Mouse (Mus musculus): ENCODE data around the gene Slfn14.
"Not testable (repeated sequence)": the region's sequence is repeated elsewhere in the genome, so short reads cannot be mapped to it uniquely, and the experiment has no call there.

Gene Slfn14

DNA sequence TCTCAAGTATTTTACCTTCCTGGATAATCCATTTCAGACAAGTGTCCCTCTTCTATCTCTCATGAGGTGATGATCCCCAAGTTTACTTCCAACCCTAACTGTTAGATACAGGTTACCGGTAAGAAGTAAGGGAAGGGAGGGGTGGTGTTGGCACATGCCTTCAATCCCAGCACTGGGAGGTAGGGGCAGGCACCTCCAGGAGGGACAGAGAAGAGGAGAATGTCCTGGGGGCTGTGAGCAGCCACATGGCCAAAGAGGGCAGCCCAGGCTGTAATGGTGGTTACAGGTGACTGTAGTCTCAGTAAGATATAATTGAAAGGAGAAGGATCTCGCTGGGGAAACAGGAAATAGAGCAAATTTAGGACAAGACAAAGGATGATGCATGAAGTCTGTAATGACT is 4.4 kb downstream of the Slfn14 start:
- DNase-seq (ENCODE audit: low read depth) = no peak

DNA sequence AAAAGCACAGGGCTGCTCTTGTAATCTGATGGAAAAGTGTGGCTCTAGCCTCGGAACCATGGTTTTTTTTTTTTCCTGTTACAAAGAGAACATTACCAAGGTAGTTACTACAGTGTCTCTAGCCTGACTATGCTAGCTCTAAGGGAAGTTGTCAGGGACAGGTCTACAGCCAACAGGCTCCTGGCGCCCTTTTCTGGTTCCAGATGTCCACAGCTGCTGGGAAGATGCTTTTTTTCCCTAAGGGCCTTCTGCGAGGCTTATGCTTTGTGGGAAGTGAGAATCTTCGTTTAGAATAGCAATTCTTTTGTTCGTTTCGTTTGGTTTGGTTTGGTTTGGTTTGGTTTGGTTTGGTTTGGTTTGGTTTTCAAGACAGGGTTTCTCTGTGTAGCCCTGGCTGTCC is 6.8 kb downstream of the Slfn14 start:
- no peak for DNase-seq (ENCODE audit: low read depth)

DNA sequence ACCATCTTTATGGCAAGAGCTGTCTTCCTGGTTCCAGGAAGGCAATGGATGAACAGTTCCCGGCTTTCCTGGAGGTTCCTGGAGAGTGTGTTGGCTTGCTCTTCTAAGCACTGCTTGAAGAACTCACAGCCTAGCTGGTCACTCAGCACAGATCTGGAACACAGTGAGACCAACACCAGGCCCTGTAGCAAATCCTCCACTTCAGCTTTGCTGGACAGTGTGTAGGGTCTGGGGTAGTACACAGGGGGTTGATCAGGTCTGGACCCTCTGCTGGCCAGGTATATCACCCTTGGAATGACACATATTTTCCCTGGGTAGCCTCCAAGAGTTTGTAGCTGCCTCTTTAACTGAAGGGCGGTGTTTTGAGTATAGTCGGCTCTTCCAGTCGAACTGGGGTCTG is 7.5 kb downstream of the Slfn14 start:
- no peak for DNase-seq (ENCODE audit: low read depth)

DNA sequence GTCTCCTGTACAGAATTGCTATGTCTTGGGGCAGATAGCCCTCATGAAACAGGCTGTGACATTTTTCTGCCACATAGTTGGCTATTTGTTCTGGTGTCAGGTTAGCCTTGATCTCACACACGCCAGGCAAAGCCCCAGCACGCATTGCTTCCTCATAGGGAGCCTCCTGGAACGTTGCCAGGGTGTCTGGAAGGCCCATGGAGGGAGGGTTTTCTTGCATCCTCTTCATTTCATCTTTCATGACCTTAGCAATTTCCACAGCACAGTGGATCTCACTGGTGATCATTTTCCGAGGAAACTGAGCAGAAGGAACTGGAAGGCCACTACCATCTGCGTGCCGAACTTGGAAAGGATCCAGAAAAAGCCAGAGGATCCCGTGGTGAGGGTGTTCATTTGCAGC is 10.3 kb downstream of the Slfn14 start:
- no peak for DNase-seq (ENCODE audit: low read depth)

DNA sequence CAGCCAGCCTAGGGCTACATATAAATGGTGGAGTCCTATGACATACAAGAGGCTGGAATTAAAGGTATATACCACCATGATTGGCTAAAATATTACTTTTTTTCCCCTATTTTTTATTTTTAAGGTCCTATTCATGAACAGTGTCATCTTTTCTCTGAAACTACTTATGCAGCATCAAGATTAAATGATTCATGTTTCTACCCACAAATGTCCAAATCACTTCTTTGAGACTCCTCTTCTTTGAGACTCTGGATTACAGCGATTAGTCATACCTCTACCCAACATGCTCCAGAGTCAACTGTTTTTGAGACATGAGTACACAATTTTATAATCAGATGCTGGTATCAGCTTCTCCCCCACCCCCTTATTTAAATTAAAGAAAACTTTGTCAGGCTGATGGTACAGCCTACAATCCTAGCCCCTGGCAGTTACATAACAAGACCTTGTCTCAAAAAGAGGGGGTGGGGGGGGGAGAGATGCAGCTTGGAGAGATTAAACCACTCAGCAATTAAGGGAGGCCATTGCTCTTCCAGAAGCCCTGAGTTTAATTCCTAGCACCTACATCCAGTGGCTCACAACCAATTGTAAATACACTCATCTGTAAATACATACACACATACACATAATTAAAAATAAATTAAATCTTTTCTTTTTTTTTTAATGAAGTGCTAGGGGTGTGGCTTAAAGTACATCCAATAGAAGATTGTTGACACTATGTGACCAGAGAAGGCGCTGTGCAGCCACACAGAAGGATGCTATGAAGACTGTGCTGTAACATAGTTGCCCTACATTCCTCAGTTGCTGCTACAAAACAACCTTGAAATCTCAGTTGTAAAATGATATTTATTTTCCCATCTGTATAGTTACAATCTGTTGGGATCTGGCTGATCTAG is 14.3 kb downstream of the Slfn14 start:
- DNase-seq (ENCODE audit: low read depth) = peak; percentile 74

DNA sequence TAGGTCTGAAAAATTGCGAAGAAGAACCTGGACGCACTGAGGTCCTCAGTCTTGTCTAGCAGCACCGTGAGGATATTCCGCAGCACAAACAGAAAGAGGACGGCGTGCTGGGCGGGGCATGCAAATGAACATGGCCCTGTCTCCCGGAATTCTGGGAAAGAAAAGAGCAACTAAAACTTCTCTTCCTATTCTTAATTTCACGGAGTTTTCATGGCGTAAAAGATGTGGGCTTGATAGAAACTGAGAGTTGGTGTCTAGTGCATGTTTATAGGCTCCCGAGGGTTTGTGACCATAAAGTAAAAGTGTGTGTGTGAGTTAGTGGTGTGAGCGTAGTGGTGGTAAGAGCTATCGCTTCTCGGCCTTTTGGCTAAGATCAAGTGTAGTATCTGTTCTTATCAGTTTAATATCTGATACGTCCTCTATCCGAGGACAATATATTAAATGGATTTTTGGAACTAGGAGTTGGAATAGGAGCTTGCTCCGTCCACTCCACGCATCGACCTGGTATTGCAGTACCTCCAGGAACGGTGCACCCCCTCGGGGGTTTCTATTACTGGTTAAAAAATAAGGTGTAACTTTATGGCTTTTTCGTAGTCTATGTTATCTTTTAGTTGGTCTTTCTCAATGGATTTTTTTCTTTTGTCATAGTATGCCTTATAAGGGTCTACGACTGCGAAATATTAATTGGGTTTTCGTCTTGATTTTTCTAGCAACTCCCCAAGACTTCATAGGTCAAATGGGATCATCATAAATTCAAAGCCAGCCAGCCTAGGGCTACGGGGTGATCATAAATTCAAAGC is 15.2 kb downstream of the Slfn14 start:
- peak; percentile 93 for DNase-seq (ENCODE audit: low read depth)

DNA sequence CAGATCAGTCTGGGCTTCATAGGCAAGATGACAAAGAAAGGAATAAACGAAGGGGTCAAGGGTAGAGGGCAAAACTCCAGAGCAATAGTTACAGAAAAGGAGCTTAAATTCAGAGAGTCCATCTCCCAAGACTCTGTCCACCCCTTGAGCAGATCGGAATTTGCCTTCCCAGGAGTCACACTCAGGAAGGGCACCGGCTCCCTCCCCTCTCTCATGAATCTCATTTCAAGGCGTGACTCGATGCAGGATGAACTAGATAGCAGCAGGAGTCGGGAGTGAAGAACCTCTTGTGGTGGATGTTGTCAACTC is 15.7 kb downstream of the Slfn14 start:
- no peak for DNase-seq (ENCODE audit: low read depth)

DNA sequence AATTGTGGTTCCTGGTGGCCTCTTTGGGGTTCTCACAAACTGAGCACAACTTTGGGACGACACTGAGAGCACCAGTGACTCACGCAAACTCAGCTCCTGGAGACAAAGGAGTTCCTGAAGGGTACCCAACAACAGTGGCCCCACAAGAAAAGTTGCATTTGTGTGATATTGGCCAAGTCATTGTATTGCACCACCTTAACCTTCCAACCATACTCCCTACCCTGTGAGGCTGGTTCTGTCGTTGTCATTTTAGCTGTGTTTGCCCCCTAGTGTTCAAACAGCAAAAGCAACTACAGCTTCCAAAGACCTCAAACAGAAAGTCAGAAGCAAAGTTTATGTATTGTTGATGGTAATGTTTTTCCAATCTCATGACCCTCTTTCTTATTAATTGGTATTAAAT is 23.4 kb downstream of the Slfn14 start:
- DNase-seq (ENCODE audit: low read depth) = peak; percentile 64

DNA sequence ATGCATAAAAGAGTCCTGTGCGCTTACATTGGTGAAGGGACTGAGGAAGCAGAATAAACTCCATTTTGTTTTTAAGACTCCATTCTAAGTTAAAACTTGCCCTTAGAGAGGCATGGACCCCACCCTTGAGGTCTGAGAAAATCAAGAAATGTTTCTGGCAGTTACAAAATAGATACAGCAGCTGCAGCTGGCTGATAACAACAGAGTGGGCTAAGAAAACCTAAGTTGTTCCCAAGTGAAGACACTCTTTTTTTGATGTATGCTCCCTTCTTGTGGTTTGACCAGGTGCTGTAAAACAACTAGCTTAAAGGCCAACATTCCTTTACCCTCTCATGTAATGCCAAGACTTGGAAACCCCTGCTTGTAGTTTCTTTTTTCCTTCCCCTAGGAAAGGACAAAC is 23.9 kb downstream of the Slfn14 start:
- DNase-seq (ENCODE audit: low read depth) = no peak

DNA sequence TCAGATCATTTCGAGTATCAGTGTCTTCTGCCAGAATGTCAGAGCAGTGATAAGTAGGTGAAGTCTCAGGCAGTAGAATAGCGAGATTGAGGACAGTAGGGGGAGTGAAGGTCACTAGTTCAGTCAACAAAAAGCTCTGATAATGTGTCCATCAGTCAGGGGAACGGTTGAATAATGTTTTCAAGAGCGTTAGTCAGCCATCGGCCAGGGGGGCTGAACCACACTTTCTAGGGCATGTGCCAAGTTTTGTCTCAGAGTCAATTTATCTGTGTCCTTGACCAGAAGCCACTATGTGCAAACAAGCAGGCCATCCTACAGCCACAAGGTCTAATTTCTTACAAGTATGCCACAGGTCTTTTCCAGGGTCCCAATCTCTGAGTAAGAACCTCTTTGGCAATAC is 29.3 kb downstream of the Slfn14 start:
- DNase-seq (ENCODE audit: low read depth) = not testable (repeated sequence)

DNA sequence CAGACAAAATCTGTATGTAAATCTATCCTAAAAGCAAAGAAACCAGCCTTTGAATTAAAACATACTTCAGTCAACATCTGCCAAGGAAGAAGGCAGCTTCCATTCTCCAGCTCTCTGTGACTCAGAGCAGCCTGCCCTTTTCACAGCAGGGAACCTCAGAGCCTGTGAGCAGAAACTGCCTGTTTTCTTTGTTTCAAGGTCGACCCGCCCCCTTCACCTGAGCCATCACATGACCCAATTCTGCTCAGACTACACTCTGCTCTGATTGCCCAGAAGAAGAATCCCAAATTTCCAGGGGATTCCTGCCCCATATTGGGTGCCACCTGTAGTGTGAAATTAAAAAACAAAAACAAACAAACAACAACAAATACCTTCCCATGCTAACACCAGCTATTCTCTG is 46.7 kb downstream of the Slfn14 start:
- DNase-seq (ENCODE audit: low read depth) = no peak

DNA sequence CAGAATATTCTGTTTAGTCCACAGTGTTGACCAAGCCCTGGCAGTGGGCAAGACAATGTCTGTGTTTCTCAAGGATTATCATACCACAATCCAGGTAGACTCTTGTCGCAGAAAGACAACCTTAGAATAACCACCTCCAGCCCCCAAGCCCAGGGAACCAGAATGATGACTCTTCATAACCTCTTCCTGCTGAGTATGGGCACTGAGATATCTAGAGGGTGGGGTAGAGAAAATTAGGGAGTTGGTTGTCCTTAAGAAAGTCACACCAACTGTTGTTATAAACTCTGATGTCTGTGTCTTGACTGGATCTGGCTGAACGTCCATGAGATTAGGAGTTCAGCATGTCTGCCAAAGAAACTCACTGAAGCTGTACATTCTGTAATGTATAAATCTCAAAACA is 48.1 kb downstream of the Slfn14 start:
- DNase-seq (ENCODE audit: low read depth) = no peak

DNA sequence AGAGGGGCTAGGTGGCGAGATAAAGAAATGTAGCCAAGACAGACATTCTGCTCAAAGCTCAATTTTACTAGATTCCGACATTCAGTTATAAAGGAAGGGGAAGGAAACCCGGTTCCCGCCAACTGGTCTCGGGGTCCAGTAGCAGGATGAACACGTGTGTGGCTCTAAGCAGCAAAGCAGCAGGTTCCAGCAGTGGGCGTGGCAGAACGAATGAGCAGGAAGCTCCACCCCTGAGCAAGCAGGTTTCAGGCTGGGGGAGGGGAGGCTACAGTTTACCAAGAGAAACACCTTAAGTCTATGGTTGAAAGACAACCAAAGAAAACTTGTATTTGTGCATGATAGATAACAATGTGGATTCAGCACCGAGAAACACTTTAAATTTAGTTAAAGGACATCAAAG is 49.1 kb downstream of the Slfn14 start:
- DNase-seq (ENCODE audit: low read depth) = not testable (repeated sequence)

DNA sequence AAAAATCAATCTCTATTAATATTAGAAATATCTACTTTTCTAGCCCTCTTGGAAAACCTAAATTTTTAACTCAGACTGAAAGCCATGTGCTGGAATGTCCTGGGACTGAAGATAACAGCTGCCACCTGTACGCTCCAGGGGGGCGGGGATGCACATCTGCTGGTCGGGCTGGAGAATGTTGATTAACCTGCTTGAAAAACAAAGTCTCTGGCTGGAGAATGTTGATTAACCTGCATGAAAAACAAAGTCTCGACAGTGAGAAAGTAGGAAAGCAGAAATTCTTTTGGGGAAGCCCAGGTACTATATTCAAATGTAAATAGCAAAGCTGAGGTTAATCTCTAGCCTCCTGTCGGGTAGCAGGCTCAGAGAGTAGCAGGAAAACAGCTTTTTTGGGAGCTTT is 52.9 kb downstream of the Slfn14 start:
- not testable (repeated sequence) for DNase-seq (ENCODE audit: low read depth)

DNA sequence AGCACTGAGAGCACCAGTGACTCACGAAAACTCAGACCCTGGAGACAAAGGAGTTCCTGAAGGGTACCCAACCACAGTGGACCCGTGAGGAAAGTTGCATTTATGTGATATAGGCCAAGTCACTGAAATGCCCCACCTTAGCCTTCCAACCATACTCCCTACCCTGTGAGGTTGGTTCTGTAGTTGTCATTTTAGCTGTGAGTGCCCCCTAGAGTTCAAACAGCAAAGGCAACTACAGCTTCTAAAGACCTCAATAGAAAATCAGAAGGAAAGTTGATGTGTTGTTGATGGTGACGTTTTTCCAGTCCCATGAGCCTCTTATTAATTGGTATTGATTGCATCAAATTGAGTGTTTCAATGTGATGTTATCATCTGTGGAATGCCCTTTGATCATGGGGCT is 55.6 kb downstream of the Slfn14 start:
- peak; percentile 71 for DNase-seq (ENCODE audit: low read depth)

DNA sequence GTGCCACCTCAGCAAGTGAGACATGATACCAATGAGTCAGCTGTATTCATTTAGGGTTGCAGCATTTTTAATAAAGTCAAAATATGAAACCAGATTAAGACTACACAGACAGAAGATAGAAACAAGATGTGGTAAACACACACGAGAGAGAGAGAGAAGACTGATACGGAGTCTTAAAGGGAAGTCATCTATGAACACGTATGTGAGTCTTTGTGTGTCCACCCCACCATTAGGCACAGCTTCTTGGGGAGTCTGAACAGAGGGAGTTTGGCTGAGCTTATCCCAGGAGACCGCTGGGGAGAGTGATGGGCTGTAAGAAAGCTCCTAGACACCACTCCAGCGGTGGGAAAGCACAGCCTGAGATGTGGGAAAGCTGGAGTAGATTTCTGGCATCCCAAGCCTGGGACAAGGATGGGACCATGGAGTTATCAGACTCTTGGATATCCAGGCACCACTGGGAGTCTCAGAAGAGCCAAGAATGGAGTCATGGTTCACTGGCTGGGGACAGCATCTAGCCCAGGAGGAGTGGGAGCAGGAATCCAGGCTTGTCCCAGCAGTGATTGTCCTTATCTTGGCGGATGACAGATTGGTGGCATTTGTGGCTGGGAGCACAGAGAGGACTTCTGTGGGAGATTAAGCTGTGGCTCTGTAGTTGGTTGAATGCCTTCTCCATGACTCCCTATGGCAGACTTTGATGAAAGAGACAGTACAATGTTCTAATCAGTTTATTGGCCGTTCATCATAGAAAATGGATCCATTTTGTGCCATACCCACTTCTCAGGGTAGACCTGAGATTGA is 58.4 kb downstream of the Slfn14 start:
- no peak for DNase-seq (ENCODE audit: low read depth)

DNA sequence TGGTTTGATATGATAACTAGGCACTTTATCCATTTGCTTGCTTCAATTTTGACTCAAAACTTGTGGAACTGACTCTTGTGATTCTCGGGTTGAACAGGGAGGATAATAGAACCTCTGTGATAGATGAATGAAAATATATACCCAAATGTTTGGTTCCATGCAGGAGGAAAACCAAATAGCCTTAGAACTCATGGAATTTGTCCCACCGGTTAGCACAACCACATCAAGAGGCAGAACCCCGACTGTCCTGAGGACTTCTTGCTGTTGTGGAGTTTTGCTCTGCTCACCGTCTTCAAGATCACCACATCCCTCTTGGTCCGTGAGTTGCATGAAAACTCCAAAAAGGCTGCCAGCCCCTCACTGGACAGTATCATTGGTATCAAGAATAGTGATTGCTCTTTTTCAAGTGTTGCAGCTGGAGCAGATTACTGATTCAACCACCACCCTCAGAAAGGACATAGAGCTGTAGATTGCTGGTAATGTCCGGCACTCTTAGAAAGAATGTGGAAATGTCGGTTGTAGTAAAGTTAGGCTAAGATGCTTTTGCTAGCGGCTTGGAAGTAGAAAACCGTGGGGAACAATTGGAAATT is 61.1 kb downstream of the Slfn14 start:
- DNase-seq (ENCODE audit: low read depth) = no peak

Data from naive thymus-derived CD4-positive, alpha-beta T cell, adult 2 months (primary cell).